Mouse (Mus musculus): ENCODE measurements around the gene Rbsn.

DNA sequence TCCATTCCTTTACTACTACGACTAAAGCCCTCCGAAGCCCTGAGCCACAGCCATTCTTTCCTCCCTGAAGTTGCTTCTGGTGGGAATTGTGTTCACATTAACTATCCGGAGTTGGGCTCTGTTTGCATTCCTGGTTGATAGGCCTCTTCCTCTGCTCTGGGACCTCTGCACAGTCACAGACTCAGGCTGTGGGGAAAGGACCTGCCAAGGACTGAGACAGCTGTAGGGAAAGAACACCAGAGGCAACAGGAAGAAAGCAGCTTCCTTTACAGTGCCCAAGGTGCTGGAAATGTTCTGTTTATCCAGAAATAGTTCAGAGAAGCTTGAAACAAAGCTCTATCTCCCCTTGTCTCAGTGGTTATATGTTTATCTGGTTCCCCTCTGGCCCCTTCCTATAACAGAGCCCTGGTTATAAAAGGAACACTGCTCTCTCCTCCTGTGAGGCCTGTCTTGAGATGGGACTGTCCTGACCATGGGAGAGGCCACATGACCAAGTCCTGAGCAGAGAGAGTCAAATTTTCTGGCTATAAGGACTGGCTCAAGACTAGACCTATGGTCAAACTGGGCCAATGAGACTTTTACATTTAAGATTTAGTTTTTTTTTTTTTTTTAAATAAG lies 38.6 kb upstream of the Rbsn start:
- TF ChIP-seq CTCF (IDR thresholded peaks at IDR 0.05; ENCODE audit: low read depth) (no peak), EP300 (IDR thresholded peaks at IDR 0.05; ENCODE audit: low read depth) (no peak)

Data from heart, postnatal 0 days (tissue).